ENCODE assay signal across 8 mouse cellular contexts in the genomic region with DNA sequence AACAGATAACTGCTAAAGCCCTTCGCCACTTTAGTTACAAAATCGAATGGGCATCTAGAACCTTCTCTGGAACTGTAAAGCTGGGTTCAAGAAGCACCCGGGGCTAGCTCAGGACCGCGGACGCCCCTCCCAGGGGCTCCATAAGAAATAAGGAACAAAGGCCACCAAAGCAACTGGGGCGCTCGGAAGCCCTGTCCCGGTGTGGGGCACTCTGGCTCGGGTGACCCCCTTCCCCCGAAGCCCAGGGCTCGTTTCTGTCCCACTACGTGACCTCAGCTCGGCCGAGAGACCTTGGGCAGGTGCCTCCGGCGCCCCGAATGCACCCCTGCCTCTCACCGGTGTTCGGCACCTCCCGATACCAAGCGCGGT. TPM values are rescaled to one million over a fixed set of nuclear protein-coding genes. Genes with fewer than 3 reads are reported as not detected.
DNase-seq lines count a peak whose midpoint lies in the region; ATAC-seq and TF ChIP-seq lines count a peak whose summit lies in the region.

No protein-coding gene starts in this region.

- WGBS in embryonic facial prominence, embryonic 12.5 days: 1% methylated on average over 23 of the region's 23 CpGs
- WGBS in intestine, postnatal 0 days: 0% methylated on average over 23 of the region's 23 CpGs
- under 1% methylated on average over 23 of the region's 23 CpGs for WGBS in neural tube, embryonic 13.5 days

- H3K4me3 ChIP-seq in left cerebral cortex, adult 2 months: peak overlapping the region; percentile 70
- H3K4me3 ChIP-seq in embryonic facial prominence, embryonic 12.5 days: peak overlapping the region; percentile 92
- peak overlapping the region; percentile 97 for H3K4me3 ChIP-seq in intestine, postnatal 0 days (ENCODE audit: low read depth, low read length)
- H3K4me3 ChIP-seq in neural tube, embryonic 13.5 days: peak overlapping the region; percentile 97

- H3K27ac ChIP-seq in left cerebral cortex, adult 2 months: peak overlapping the region; percentile 98
- H3K27ac ChIP-seq in embryonic facial prominence, embryonic 12.5 days: peak overlapping the region; percentile 82
- peak overlapping the region; percentile 89 for H3K27ac ChIP-seq in intestine, postnatal 0 days (ENCODE audit: low read depth, low read length)
- H3K27ac ChIP-seq in neural tube, embryonic 13.5 days (replicated peaks): peak overlapping the region; percentile 91

- peak; percentile 42 for ATAC-seq in embryonic facial prominence, embryonic 12.5 days (ENCODE audit: insufficient number of reproducible peaks, insufficient read depth, low FRiP score, low TSS enrichment)
- peak; percentile 19 for ATAC-seq in intestine, postnatal 0 days
- ATAC-seq in neural tube, embryonic 13.5 days (ENCODE audit: low read depth): no peak; the same call in 1 of the 2 replicates
- no peak for ATAC-seq in CD4-positive, CD25-positive, alpha-beta regulatory T cell, adult 4 months

- peaks cover 6% of the 10 kb centered on the region for H3K4me1 ChIP-seq in embryonic facial prominence, embryonic 12.5 days
- peaks cover 16% of the 10 kb centered on the region; the same call in 1 of the 2 replicates for H3K4me1 ChIP-seq in intestine, postnatal 0 days (replicated peaks; ENCODE audit: control insufficient read depth, insufficient read depth, low read length)
- H3K4me1 ChIP-seq in neural tube, embryonic 13.5 days (replicated peaks): peaks cover 31% of the 10 kb centered on the region

- no peaks in the 10 kb centered on the region for H3K27me3 ChIP-seq in embryonic facial prominence, embryonic 12.5 days
- no peaks in the 10 kb centered on the region for H3K27me3 ChIP-seq in intestine, postnatal 0 days (replicated peaks; ENCODE audit: control insufficient read depth, insufficient read depth, low read length)
- H3K27me3 ChIP-seq in neural tube, embryonic 13.5 days: no peaks in the 10 kb centered on the region

- H3K36me3 ChIP-seq in embryonic facial prominence, embryonic 12.5 days: peaks cover 25% of the 10 kb centered on the region
- H3K36me3 ChIP-seq in intestine, postnatal 0 days (ENCODE audit: control insufficient read depth, insufficient read depth): peaks cover 24% of the 10 kb centered on the region
- H3K36me3 ChIP-seq in neural tube, embryonic 13.5 days: peaks cover 24% of the 10 kb centered on the region

- no peak for DNase-seq in left cerebral cortex, adult 2 months (ENCODE audit: extremely low spot score in 1 of 2, low spot score in 2 of 2)
- no peak for DNase-seq in left cerebral cortex, postnatal 25 days (ENCODE audit: low spot score in 2 of 2)
- no peak for DNase-seq in cerebellum, postnatal 25 days
- DNase-seq in layer of hippocampus, adult 9-11 months: no peak

- H3K9ac ChIP-seq in embryonic facial prominence, embryonic 12.5 days: peak overlapping the region; percentile 95
- H3K9ac ChIP-seq in intestine, postnatal 0 days (ENCODE audit: low read depth, low read length): peak overlapping the region; percentile 99
- peak overlapping the region; percentile 99 for H3K9ac ChIP-seq in neural tube, embryonic 13.5 days

- peak overlapping the region; percentile 61 for H3K4me2 ChIP-seq in embryonic facial prominence, embryonic 12.5 days (replicated peaks)
- H3K4me2 ChIP-seq in intestine, postnatal 0 days (replicated peaks; ENCODE audit: low read depth): peak overlapping the region; percentile 72
- peak overlapping the region; percentile 94 for H3K4me2 ChIP-seq in neural tube, embryonic 13.5 days

- H3K9me3 ChIP-seq in embryonic facial prominence, embryonic 12.5 days: no peaks in the 10 kb centered on the region
- H3K9me3 ChIP-seq in intestine, postnatal 0 days (ENCODE audit: control insufficient read depth): no peaks in the 10 kb centered on the region
- H3K9me3 ChIP-seq in neural tube, embryonic 13.5 days: no peaks in the 10 kb centered on the region

- intact Hi-C loops in left cerebral cortex, adult 2 months (cut with DNase I): loop anchor here (1.0 to 2.0 kb wide), 3 partner anchors 25 to 87 kb away; no protein-coding TSS in a partner anchor
- intact Hi-C loops in left cerebral cortex, postnatal 25 days (cut with DNase I): loop anchor here (1.0 to 10.0 kb wide), 3 partner anchors 23 to 791 kb away; partner anchors contain the start of gene Poldip3

- no peak for TF ChIP-seq CTCF in left cerebral cortex, adult 2 months (IDR thresholded peaks at IDR 0.05)
- no peak for TF ChIP-seq CTCF in intestine, postnatal 0 days (IDR thresholded peaks at IDR 0.05; ENCODE audit: low read depth)

RNA-seq across cellular contexts. Expression of gene Ndufa6, which starts 0.4 kb away (rescaled TPM):
- total RNA-seq in left cerebral cortex, adult 2 months (2021): 100 to 1,000 TPM; 206 to 211 TPM
- total RNA-seq in left cerebral cortex, postnatal 25 days (2021): 100 to 1,000 TPM; 191 to 196 TPM
- polyA plus RNA-seq in embryonic facial prominence, embryonic 12.5 days (2016; fragmentation: Nextera tagmentation; extraction: Ambion mirVana): 281 and 295 TPM in 2 replicates
- polyA plus RNA-seq in intestine, postnatal 0 days (2015; fragmentation: Nextera tagmentation; extraction: Ambion mirVana): 830 and 832 TPM in 2 replicates
- polyA plus RNA-seq in neural tube, embryonic 13.5 days (2015; fragmentation: Nextera tagmentation; extraction: Ambion mirVana): 343 and 383 TPM in 2 replicates
- polyA plus RNA-seq in CD4-positive, CD25-positive, alpha-beta regulatory T cell, adult 4 months (2017; shearing (Covaris generic)): 100 to 1,000 TPM; 433 to 535 TPM

RNA-seq across cellular contexts. Expression of gene Smdt1, which starts 15.0 kb away (rescaled TPM):
- 100 to 1,000 TPM; 137 to 141 TPM for total RNA-seq in left cerebral cortex, adult 2 months (2021)
- 100 to 1,000 TPM; 136 to 138 TPM for total RNA-seq in left cerebral cortex, postnatal 25 days (2021)
- 227 and 245 TPM in 2 replicates for polyA plus RNA-seq in embryonic facial prominence, embryonic 12.5 days (2016; fragmentation: Nextera tagmentation; extraction: Ambion mirVana)
- polyA plus RNA-seq in intestine, postnatal 0 days (2015; fragmentation: Nextera tagmentation; extraction: Ambion mirVana): 448 and 457 TPM in 2 replicates
- 383 and 401 TPM in 2 replicates for polyA plus RNA-seq in neural tube, embryonic 13.5 days (2015; fragmentation: Nextera tagmentation; extraction: Ambion mirVana)
- 10 to 100 TPM; 76.9 to 95.0 TPM for polyA plus RNA-seq in CD4-positive, CD25-positive, alpha-beta regulatory T cell, adult 4 months (2017; shearing (Covaris generic))

RNA-seq across cellular contexts. Expression of gene Pheta2, which starts 15.0 kb away (rescaled TPM):
- total RNA-seq in left cerebral cortex, adult 2 months (2021): under 1 TPM; 0.25 to 0.42 TPM
- total RNA-seq in left cerebral cortex, postnatal 25 days (2021): under 1 TPM; 0.46 to 0.53 TPM
- polyA plus RNA-seq in embryonic facial prominence, embryonic 12.5 days (2016; fragmentation: Nextera tagmentation; extraction: Ambion mirVana): 10.3 and 11.2 TPM in 2 replicates
- polyA plus RNA-seq in intestine, postnatal 0 days (2015; fragmentation: Nextera tagmentation; extraction: Ambion mirVana): 5.4 and 5.5 TPM in 2 replicates
- 3.0 and 3.7 TPM in 2 replicates for polyA plus RNA-seq in neural tube, embryonic 13.5 days (2015; fragmentation: Nextera tagmentation; extraction: Ambion mirVana)
- 1 to 10 TPM; 3.4 to 5.0 TPM for polyA plus RNA-seq in CD4-positive, CD25-positive, alpha-beta regulatory T cell, adult 4 months (2017; shearing (Covaris generic))

RNA-seq across cellular contexts. Expression of gene Naga, which starts 15.0 kb away (rescaled TPM):
- total RNA-seq in left cerebral cortex, adult 2 months (2021): 10 to 100 TPM; 33.5 to 35.2 TPM
- 10 to 100 TPM; 30.4 to 38.0 TPM for total RNA-seq in left cerebral cortex, postnatal 25 days (2021)
- 36.8 and 38.1 TPM in 2 replicates for polyA plus RNA-seq in embryonic facial prominence, embryonic 12.5 days (2016; fragmentation: Nextera tagmentation; extraction: Ambion mirVana)
- polyA plus RNA-seq in intestine, postnatal 0 days (2015; fragmentation: Nextera tagmentation; extraction: Ambion mirVana): 1,439 and 1,503 TPM in 2 replicates
- polyA plus RNA-seq in neural tube, embryonic 13.5 days (2015; fragmentation: Nextera tagmentation; extraction: Ambion mirVana): 26.5 and 33.4 TPM in 2 replicates
- 10 to 100 TPM; 58.4 to 70.3 TPM for polyA plus RNA-seq in CD4-positive, CD25-positive, alpha-beta regulatory T cell, adult 4 months (2017; shearing (Covaris generic))

RNA-seq across cellular contexts. Expression of gene Cyp2d22, which starts 26.3 kb away (rescaled TPM):
- total RNA-seq in left cerebral cortex, adult 2 months (2021): 10 to 100 TPM; 30.6 to 37.2 TPM
- total RNA-seq in left cerebral cortex, postnatal 25 days (2021): 10 to 100 TPM; 34.4 TPM
- 10.6 and 10.9 TPM in 2 replicates for polyA plus RNA-seq in embryonic facial prominence, embryonic 12.5 days (2016; fragmentation: Nextera tagmentation; extraction: Ambion mirVana)
- 5.7 and 7.6 TPM in 2 replicates for polyA plus RNA-seq in intestine, postnatal 0 days (2015; fragmentation: Nextera tagmentation; extraction: Ambion mirVana)
- polyA plus RNA-seq in neural tube, embryonic 13.5 days (2015; fragmentation: Nextera tagmentation; extraction: Ambion mirVana): 1.5 and 3.5 TPM in 2 replicates
- 10 to 100 TPM; 10.7 to 12.5 TPM for polyA plus RNA-seq in CD4-positive, CD25-positive, alpha-beta regulatory T cell, adult 4 months (2017; shearing (Covaris generic))

Comparison
In these comparisons a context has a peak if more than half of its experiments do, and no peak if none do; other contexts are left out.
1. ATAC-seq: peak in embryonic facial prominence, embryonic 12.5 days (single experiment) and intestine, postnatal 0 days (single experiment); none in neural tube, embryonic 13.5 days (single experiment) and CD4-positive, CD25-positive, alpha-beta regulatory T cell, adult 4 months (single experiment).
2. Peak in every context shown above with its lines, with median percentiles within 50 percentile points of each other: H3K27ac ChIP-seq, H3K4me3 ChIP-seq, H3K4me2 ChIP-seq and H3K9ac ChIP-seq.